Mouse (Mus musculus): ENCODE data around the gene 2210016L21Rik.

- TF ChIP-seq CTCF (IDR thresholded peaks at IDR 0.05 in 2 of 3, conservative IDR thresholded peaks at IDR 0.05 in 1 of 3; ENCODE audit: control insufficient read depth in 1 of 3, insufficient read depth in 1 of 3, low read depth in 2 of 3, low read length in 3 of 3, poor library complexity in 1 of 3, severe bottlenecking in 1 of 3), result no peak
- TF ChIP-seq POLR2A (IDR thresholded peaks at IDR 0.05; ENCODE audit: control insufficient read depth in 1 of 2, insufficient read depth in 1 of 2, low read depth in 1 of 2, low read length in 2 of 2, poor library complexity in 1 of 2), result no peak
- TF ChIP-seq MAFK (IDR thresholded peaks at IDR 0.05; ENCODE audit: borderline replicate concordance, low read depth, low read length), result no peak
- TF ChIP-seq UBTF (IDR thresholded peaks at IDR 0.05; ENCODE audit: borderline replicate concordance, insufficient read depth, low read depth, low read length), result no peak
- TF ChIP-seq MAZ (IDR thresholded peaks at IDR 0.05; ENCODE audit: low read depth, low read length), result no peak
- no peak for TF ChIP-seq ZMIZ1 (IDR thresholded peaks at IDR 0.05; ENCODE audit: low read depth, low read length)
- no peak for TF ChIP-seq ETS1 (IDR thresholded peaks at IDR 0.05; ENCODE audit: low read depth, low read length)
- TF ChIP-seq EP300 (IDR thresholded peaks at IDR 0.05; ENCODE audit: low read depth in 1 of 2, low read length in 2 of 2), result no peak
- peak; percentile 71 for TF ChIP-seq USF1 (IDR thresholded peaks at IDR 0.05; ENCODE audit: low read depth, low read length)
- TF ChIP-seq NELFE (IDR thresholded peaks at IDR 0.05; ENCODE audit: low read depth, low read length), result no peak
- TF ChIP-seq GATA1 (IDR thresholded peaks at IDR 0.05; ENCODE audit: low read depth, low read length), result no peak
- no peak for TF ChIP-seq MYC (IDR thresholded peaks at IDR 0.05; ENCODE audit: low read depth, low read length)
- TF ChIP-seq MAX (IDR thresholded peaks at IDR 0.05; ENCODE audit: low read length), result no peak
- no peak for TF ChIP-seq TCF12 (IDR thresholded peaks at IDR 0.05; ENCODE audit: low read depth, low read length)
Measured at GRCm38 (mm10) chr5:114942766-114943130, 790 bp downstream of the 2210016L21Rik start.

Measured in MEL (cell line).